Mouse (Mus musculus) hematopoietic multipotent progenitor cell, adult 10-12 weeks (in vitro differentiated cells): Measurements from ENCODE around the gene Ppp1r35. TPM values are rescaled to one million over a fixed set of nuclear protein-coding genes. Genes with fewer than 3 reads are reported as not detected.

Experiments
- polyA plus RNA-seq: library from polyadenylated mRNA; stranded (reverse); fragments of >175 nt; gene quantifications from 2 replicates; pipeline ENCODE4 v1.2.3, GENCODE M21; 2012; ENCODE audit warnings: low replicate concordance

The Ppp1r35 gene
- 82.7 and 175 TPM in 2 replicates for polyA plus RNA-seq

GRCm38 (mm10) chr5:137778635-137779034 lies at the start of gene Ppp1r35:
TSS of gene Ppp1r35 (plus strand) at chr5:137778849.

GRCm38 (mm10) chr5:137741023-137741931 lies 37.4 kb upstream of the Ppp1r35 start, which contains the start of gene Nyap1:
TSS of gene Nyap1 (minus strand) at chr5:137741607.

GRCm38 (mm10) chr5:137745214-137746171 lies 33.2 kb upstream of the Ppp1r35 start, which contains the start of gene Tsc22d4:
TSS of gene Tsc22d4 (plus strand) at chr5:137745730.

GRCm38 (mm10) chr5:137787151-137787928 lies 8.7 kb downstream of the Ppp1r35 start, which contains the start of the genes Mepce and Zcwpw1:
TSS of gene Mepce (minus strand) at chr5:137787655.
TSS of gene Zcwpw1 (plus strand) at chr5:137787798.

Other genes starting within 250 kb of the Ppp1r35 start
- not detected in 2 replicates for gene Epo, start 245.6 kb upstream of the Ppp1r35 start, polyA plus RNA-seq
- gene Gnb2, start 245.3 kb upstream of the Ppp1r35 start, polyA plus RNA-seq: 466 and 724 TPM in 2 replicates
- not detected in 2 replicates for gene Actl6b, start 225.3 kb upstream of the Ppp1r35 start, polyA plus RNA-seq
- gene Tfr2, start 209.0 kb upstream of the Ppp1r35 start, polyA plus RNA-seq: 2.0 and 13.3 TPM in 2 replicates
- 343 and 978 TPM in 2 replicates for gene Mospd3, start 177.8 kb upstream of the Ppp1r35 start, polyA plus RNA-seq
- 2.0 and 8.5 TPM in 2 replicates for gene Pcolce, start 165.1 kb upstream of the Ppp1r35 start, polyA plus RNA-seq
- gene Fbxo24, start 149.8 kb upstream of the Ppp1r35 start, polyA plus RNA-seq: 0.09 and 0.20 TPM in 2 replicates
- 391 and 723 TPM in 2 replicates for gene Lrch4, start 149.7 kb upstream of the Ppp1r35 start, polyA plus RNA-seq
- gene Gm20605, start 149.7 kb upstream of the Ppp1r35 start, polyA plus RNA-seq: 44.7 and 56.6 TPM in 2 replicates
- 167 and 231 TPM in 2 replicates for gene Sap25, start 137.5 kb upstream of the Ppp1r35 start, polyA plus RNA-seq
- gene Irs3, start 133.1 kb upstream of the Ppp1r35 start, polyA plus RNA-seq: 0.17 and 0.21 TPM in 2 replicates
- 41.0 and 59.6 TPM in 2 replicates for gene Agfg2, start 94.1 kb upstream of the Ppp1r35 start, polyA plus RNA-seq
- 3.5 and 11.1 TPM in 2 replicates for gene Nyap1, start 37.2 kb upstream of the Ppp1r35 start, polyA plus RNA-seq
- 642 and 1,190 TPM in 2 replicates for gene Tsc22d4, start 33.1 kb upstream of the Ppp1r35 start, polyA plus RNA-seq
- gene Mepce, start 8.8 kb downstream of the Ppp1r35 start, polyA plus RNA-seq: 168 and 453 TPM in 2 replicates
- 2.2 and 5.2 TPM in 2 replicates for gene Zcwpw1, start 8.9 kb downstream of the Ppp1r35 start, polyA plus RNA-seq
- gene Pilra, start 57.4 kb downstream of the Ppp1r35 start, polyA plus RNA-seq: 6.6 and 11.0 TPM in 2 replicates
- 6.6 and 9.2 TPM in 2 replicates for gene Pilrb1, start 79.3 kb downstream of the Ppp1r35 start, polyA plus RNA-seq
- gene Pilrb2, start 93.0 kb downstream of the Ppp1r35 start, polyA plus RNA-seq: 6.4 and 10.8 TPM in 2 replicates
- gene Cyp3a13, start 142.8 kb downstream of the Ppp1r35 start, polyA plus RNA-seq: not detected in 2 replicates
- not detected in 2 replicates for gene Gjc3, start 184.2 kb downstream of the Ppp1r35 start, polyA plus RNA-seq
- gene Azgp1, start 202.7 kb downstream of the Ppp1r35 start, polyA plus RNA-seq: not detected in 2 replicates
- gene Smok3a, start 242.4 kb downstream of the Ppp1r35 start, polyA plus RNA-seq: not detected in 2 replicates
- not detected in 2 replicates for gene Smok3b, start 242.6 kb downstream of the Ppp1r35 start, polyA plus RNA-seq